Mouse (Mus musculus): ENCODE data around the gene Tubb3. TPM values are rescaled to one million over a fixed set of nuclear protein-coding genes. Genes with fewer than 3 reads are reported as not detected.

Gene Tubb3
- 1 to 10 TPM; 2.0 to 8.2 TPM for total RNA-seq (2021)
- long read RNA-seq, experiment 1, transcript Tubb3-201 (4 exons, 1,868 nt) = major isoform, 8 of 8 reads
- long read RNA-seq, experiment 1, partial matches to known transcripts = 0 of 8 reads
- long read RNA-seq, experiment 1, other reads (novel, unspliced or antisense) = 0 of 8 reads
- long read RNA-seq, experiment 2, transcript Tubb3-201 (4 exons, 1,868 nt) = major isoform, 8 of 10 reads
- long read RNA-seq, experiment 2, partial matches to known transcripts = 0 of 10 reads
- long read RNA-seq, experiment 2, other reads (novel, unspliced or antisense) = 2 of 10 reads

DNA sequence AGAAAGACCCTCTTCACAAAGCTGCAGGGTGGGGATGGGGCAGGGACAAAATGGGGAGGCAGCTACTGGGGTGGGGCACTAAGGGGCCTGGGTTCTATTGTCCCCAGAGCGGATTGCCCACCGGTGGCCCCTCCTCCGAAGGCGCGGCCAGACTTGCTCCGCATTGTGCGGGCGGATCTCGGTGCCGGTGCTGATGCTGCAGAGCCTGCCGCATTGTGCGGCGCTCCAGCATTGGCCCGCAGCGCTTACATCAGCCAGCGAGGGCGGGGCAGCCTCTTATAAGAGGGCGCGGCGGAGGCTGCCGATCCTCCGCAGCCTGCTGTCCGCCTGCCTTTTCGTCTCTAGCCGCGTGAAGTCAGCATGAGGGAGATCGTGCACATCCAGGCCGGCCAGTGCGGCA, at the start of gene Tubb3:
TSS of gene Tubb3 (plus strand) at position 179 of the 400 bp plus-strand sequence.
- DNase-seq (ENCODE audit: low spot score in 2 of 2) = peak; percentile 44 to 66

DNA sequence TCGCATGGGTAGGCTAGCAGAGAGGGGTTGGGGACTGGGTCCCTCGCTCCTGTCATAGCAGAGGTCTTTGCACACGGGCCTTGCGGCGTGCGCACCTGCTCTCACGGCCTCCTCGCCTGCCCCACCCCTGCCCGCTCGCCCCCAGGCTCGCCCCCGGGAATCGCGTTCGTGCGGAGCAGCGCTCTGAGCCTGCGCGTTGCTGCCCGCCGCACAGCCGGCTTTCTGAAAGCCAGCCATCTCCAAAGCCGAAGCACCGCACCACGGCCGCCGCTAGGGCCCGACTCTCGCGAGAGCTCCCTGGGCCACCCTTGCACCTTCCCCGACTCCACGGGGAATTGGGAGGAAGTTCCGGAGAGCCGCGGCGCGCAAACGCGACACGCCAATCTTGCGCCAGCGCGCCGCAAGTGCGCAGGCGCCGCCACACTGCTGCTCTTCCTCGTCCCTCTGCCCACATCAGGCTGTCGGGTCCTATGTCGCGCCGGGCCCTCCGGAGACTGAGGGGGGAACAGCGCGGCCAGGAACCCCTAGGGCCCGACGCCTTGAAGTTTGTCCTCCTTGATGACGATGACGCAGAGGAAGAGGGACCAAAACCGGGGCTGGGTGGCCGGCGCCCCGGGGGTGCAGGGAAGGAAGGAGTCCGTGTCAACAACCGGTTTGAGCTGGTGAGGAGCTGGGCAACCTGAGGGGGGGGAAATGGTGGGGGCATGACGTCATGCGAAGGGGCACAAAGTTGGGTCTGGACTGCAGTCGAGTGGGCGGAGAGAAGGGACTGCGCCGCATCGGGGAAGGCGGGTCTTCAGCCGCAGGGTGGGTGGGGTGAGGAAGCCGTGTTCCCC, 37.6 kb upstream of the Tubb3 start, which contains the start of gene Tcf25:
TSS of gene Tcf25 (plus strand) at position 351 of the 836 bp plus-strand sequence.
- peak; percentile 91 to 94 for DNase-seq (ENCODE audit: low spot score in 2 of 2)

DNA sequence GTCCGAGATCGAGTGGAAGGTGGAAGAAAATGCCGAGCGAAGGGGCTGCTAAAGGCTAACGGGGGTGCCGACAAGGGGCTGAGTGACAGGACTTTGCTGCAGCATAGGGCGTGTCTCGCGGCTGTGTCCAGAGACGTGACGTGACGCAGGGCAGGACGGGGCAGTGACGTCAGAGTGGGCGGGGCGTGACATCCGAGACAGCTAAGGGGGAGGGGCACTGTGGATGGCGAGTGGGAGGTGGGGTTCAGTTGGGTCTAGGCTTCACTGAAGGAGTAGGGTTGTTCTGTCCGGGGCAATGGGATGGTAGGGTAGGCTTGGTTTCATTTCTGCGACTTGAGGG, 37.0 kb upstream of the Tubb3 start:
- DNase-seq (ENCODE audit: low spot score in 2 of 2) = peak; percentile 97

DNA sequence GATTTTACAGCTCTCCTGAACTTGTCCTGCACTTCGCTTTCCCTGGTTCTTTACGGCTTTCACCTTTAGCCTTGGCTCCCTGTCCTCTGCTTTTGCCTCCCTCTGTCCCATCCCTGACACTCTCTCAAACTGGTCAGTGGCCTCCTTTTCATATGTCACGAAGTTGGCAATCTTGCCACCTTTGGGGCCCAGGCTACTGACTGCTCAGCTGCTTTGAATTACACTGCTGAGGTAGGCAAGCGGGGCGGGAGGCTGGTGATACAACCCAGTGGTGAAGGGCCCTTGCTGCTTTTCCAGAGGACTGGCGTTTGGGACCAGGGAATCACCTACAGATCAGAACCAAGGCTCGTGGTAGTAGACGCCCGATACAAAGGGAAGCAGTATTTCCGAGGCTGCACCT, 35.5 kb upstream of the Tubb3 start:
- no peak for DNase-seq (ENCODE audit: low spot score in 2 of 2)

DNA sequence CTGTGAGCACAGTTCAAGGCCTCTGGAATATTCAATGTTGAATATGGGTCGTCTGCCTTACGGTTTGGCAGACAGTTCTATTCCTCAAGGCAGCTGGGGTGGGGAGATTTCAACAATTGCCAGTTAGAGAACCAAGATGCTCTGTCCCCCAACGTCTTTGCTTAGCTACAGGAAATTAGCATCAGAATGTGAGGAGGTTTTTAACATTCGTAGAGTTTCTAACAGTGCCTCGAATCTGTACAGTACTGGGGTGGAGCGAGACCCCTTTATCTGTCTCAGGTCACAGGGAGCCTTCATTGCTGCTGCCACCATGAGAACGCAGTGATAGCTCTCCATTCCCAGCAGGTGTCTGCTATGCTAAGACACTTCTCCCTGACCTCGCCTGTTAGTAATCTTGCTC, 35.1 kb upstream of the Tubb3 start:
- no peak for DNase-seq (ENCODE audit: low spot score in 2 of 2)

DNA sequence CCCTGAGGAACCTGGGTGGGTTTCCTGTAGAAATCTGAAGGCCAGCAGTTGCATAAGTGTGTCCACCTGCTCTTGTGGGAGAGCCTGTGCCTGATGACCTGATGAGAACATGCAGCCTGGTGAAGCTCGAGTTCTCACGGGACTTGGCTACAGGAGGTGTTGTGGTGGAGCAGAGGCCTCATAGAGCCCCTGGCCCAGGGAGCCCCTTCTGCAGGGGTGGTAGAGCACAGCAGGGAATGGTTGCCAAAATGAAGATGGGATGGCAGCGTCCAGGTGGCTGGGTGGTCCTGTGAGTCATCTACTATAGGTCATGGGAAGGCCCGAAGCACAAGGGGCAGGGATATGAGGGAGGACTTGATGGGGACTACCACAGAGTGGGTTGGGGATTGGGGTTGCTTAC, 29.5 kb upstream of the Tubb3 start:
- DNase-seq (ENCODE audit: low spot score in 2 of 2) = no peak

DNA sequence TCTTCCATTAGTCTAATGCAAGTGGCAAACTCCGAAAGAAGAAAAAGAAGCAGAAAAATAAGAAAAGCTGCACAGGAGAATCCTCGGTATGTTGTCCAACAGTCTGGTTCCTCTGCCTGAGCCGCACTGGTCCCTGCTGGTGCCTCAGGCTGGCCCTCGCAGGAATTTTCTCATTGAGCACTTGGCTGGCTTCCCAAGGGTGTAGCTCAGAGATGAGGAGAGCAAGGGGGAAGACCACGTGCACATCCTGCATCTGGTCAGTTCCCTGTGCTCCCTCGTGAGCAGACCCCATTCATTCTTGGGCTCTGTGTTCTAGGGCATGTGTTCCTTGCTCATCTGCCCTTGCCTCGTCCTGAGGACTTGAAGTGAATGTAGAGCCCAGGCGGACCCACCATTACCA, 28.7 kb upstream of the Tubb3 start:
- no peak for DNase-seq (ENCODE audit: low spot score in 2 of 2)

DNA sequence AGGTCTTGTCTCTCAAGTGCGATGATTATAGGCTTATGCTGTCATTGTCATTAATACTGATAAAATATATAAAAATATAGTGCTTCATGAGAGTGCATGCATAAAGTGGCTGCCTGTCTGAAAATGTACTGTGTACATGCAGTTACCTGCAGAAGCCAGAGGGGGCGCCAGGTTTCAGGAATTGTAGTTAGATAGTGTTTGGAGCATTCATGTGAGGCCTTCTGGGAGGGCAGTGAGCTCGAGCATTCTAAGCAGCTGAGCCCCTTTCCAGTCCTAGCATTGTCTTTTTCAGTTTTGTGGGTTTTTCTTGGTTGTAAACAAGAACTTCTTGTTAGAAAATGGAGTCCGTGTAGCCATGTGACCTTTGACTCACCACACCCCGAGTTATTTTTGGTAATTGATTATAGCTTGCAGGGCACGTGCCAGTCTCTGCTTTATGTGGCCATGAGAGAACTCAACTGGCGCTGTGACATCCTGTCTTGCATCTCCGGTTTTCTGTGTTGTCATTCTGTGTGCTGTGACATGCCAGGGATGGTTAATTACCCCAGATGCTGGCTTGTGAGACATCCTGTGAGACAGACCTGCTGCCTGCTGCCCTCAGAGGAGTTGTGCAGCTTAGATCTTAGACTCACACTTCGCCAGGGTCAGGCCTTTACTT, 26.2 kb upstream of the Tubb3 start:
- DNase-seq (ENCODE audit: low spot score in 2 of 2) = no peak

DNA sequence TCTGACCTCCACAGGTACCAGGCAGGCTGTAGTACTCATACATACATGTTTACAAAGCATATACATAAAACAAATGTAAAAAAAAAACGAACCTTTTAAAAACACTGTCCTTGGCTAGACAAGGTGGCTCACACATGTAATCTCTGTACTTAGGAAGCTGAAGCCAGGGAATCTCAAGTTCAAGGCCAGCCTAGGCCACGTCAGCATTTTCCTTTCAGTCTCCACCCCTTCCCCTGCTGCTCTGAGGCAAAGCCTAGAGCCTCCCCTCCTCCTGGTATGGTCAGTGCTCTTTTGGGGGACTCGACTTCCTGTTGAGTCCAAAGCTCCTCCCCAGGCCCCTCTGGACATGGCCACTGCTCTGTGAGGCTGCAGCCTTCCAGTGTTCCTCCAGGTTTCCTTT, 24.2 kb upstream of the Tubb3 start:
- DNase-seq (ENCODE audit: low spot score in 2 of 2) = no peak

DNA sequence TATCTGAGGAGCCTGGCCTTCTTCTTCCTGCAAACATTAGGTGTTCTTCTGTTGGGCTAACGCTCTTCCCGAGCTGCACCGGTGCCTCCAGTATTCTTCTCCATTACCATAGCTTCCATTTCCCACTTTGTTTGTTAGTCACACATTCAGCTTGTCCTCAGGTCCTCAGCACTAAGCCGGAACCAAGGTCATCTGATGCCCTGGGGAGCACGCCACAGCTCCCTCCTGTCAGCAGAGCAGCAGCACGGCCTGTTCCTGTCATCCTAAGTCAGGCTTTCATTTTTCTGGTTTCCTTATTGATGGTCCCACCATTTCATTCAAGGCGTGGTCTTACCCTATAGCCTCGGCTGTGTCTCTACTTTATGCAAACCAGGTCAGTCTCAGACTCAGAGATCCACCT, 23.4 kb upstream of the Tubb3 start:
- no peak for DNase-seq (ENCODE audit: low spot score in 2 of 2)

DNA sequence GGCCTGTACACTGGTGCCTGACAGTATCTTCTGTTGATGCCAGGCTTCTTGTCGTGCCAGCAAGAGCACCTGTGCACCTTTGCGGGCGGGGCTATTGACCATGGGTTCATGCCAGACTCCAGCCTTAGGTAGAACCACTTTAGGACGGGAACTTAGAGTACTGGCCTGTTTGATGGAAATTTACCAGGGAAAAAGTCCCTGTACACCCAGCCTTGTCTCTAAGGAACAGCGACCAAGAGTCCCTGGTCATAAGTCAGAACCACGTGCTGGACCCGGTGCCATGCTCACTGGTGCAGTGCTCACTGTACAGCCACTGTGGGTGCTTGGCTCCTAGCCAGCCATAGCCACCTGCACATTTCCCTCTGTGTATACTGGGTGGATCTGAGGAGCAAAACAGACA, 22.2 kb upstream of the Tubb3 start:
- no peak for DNase-seq (ENCODE audit: low spot score in 2 of 2)

DNA sequence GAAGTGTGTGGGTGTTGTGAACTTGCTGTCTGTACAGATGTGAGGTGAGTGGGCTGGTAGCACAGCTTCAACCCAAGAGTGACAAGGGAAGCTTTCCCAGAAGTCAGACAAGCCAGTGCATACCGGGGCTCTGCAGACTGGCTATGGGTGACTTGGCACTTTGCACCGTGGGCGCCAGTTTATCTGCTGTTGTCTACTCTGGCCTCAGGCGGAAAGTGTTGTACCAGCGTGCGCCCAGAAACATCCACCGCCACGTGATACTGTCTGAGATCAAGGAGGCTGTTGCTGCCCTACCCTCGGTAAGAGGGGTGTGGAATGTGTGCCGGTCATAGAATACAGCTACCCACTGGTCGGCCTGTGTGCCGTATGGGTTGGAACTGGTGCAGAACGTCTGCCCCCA, 12.9 kb upstream of the Tubb3 start:
- no peak for DNase-seq (ENCODE audit: low spot score in 2 of 2)

DNA sequence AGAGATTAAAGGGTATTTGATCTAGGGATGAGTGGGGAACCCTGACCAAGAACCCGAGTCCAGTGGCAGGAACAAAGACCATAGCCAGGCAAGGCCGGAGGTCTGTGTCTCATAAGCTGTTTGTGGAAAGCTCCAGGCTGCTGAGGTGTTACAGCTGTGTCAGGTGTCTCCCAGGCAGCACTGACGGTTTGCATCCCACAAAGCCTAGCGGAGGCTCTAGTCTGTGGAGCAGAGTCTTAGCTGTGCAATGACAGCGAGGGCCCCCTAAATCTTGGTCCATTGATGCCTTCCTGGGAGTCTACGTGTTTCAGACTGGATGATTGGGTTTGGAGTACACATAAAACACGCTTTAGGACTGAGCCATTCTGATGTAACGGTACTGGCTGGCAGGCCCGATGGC, 9.3 kb upstream of the Tubb3 start:
- DNase-seq (ENCODE audit: low spot score in 2 of 2) = no peak

DNA sequence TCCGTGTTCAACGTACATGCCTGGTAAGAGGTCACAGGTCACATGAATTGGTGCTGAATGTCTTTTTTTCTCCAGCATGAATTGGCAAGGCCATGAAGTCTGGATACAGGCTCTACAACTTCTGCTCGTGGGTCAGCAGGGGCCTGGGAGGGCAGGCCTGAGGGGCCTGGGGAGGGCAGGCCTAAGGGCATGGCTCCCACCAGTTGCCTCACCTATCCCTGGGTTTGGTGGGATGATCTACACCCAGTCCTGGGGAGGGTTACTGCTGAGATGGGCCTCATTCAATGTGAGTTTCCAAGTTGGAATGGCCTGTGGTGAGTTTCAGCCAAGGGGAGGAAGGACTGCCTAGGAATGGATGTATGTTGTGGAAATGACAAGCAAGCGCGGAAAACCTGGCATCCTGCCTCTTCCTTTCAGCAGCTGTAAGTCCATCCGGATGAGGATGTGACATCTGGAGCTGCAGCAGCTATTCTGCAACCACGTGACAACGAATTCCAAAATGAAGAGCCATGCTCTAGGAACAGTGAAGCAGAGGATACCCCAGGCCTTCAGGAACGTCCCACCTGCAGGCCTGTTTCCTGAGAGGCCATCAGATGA, 8.4 kb upstream of the Tubb3 start:
- DNase-seq (ENCODE audit: low spot score in 2 of 2) = no peak

DNA sequence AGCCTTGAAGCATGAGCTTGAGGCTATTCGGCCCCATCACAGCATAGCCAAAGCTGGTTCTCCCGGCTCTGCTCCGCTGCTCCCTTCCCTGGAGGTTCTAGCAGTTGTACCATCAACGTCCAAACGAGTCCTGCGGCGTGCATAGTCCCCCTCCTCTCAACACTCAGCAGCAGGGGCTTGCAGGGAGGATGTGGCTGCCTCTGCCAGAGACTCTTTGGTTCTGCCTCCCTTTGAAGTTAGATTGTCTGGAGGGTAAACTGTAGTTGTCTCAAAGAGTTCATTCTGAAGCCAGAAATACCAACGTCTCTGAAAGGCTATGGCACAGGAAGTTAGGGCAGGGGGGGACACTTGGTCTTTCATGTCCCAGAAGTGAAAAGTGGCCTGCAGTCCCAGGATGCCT, 6.7 kb upstream of the Tubb3 start:
- no peak for DNase-seq (ENCODE audit: low spot score in 2 of 2)

DNA sequence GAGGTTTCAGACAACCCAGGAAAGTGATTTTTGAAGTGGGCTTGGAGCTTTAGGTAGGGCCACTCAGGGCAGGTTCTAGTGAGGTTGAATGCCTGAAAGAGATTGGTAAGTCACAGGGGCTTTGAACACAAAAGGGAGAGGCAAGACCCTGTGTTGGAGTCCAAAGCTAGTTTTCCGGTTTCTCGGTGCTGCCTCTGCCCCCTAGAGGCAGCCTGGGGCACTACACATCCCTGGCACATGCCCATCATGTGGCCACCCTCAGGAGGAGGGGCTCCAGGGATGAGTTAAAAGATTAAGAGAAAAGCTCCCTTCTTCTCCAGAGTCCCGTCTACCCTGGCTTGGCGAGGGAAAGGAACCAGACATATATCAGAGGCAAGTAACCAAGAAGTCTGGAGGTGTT, 4.4 kb upstream of the Tubb3 start, which contains the start of gene Mc1r:
TSS of gene Mc1r (plus strand) at position 322 of the 400 bp plus-strand sequence.
- peak; percentile 56 to 61 for DNase-seq (ENCODE audit: low spot score in 2 of 2)

DNA sequence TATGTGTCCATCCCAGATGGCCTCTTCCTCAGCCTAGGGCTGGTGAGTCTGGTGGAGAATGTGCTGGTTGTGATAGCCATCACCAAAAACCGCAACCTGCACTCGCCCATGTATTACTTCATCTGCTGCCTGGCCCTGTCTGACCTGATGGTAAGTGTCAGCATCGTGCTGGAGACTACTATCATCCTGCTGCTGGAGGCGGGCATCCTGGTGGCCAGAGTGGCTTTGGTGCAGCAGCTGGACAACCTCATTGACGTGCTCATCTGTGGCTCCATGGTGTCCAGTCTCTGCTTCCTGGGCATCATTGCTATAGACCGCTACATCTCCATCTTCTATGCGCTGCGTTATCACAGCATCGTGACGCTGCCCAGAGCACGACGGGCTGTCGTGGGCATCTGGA, 3.6 kb upstream of the Tubb3 start:
- no peak for DNase-seq (ENCODE audit: low spot score in 2 of 2)

DNA sequence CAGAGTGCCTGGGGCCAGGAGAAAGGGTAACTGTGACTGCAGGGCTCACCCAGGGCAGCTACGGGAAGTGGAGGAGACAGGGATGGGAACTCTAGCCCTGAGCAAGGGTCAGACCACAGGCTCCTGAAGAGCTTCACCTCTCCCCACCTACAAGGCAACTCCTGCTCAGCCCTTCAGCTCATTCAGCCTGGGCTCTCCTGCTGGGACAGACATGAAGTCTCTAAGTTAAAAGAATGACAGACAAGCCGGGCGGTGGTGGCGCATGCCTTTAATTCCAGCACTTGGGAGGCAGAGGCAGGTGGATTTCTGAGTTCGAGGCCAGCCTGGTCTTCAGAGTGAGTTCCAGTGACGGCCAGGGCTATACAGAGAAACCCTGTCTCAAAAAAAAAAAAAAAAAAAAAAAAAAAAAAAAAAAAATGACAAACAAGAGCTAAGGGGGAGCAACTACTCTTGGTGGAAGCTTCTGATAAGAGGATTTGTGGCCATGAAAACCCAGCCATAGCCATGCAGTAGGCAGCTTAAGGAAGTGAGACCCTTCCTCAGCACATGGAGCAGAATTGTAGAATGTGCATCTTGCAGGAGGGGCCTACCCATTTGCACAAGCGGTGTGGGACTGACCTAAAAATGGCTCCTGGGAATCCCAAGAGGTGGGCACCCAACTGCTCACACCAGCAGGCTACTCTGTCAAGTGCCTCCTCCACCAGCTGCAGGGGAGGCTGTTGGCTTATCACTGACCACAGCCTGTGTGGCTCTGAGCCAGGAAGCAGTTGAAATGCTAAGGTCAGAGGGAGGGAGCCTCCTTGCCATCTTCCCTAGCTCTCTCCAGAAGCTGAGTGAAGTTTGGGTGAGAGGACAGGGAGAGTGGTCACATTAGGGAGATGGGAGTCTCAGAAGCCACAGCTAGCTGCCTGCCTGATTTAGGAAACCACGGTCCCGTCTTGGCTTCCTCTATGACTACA, 2.4 kb upstream of the Tubb3 start:
- peak; percentile 46 for DNase-seq (ENCODE audit: low spot score in 2 of 2)

DNA sequence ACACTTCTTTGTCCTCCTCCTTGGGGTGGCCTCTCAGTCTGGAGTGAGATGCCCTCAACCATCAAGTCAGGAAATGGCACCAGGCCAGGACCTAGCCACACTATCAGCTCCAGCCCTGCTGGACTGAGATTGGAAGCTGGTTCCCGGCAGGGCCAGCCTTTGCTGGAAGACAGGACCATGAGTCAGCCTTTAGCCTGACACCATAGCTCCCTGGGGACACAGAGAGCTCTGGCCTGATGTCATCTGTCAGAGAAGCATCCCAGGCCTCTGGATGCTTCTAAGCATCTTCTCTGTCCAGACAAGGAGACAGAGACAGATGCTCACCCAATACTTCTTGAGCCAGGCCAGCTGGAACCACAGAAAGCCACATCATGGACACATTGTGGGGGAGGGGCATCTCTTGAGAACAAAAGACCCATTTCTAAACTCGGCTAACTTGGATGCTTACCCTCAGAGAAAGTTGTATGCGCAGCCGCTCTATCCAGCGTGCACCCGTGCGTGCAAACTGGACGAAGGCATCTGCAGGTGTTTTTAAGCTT, 1.1 kb upstream of the Tubb3 start:
- DNase-seq (ENCODE audit: low spot score in 2 of 2) = peak in 1 of 2 experiments; percentile 45

DNA sequence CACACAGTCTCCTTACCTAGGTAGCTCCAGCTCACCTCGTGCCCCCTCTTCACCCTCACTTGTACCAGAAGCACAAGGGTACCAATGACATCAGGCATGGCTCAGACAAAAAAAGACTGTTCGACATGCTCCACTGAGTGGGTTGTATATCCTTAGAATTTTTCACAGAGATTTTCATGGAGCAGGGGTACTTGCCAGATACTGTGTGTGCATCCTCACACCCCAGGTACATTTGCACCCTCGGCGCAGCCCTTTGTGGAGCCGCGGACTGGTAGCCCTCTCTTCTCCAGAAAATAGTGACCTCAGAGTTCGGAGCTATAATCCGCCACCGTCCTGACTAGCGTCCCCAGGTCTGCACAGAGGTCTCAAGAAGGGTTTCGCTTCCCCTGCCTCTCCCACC, 436 bp upstream of the Tubb3 start:
- no peak for DNase-seq (ENCODE audit: low spot score in 2 of 2)
